Mouse (Mus musculus): ENCODE data around the gene Rnf34.

Rnf34 gene

DNA sequence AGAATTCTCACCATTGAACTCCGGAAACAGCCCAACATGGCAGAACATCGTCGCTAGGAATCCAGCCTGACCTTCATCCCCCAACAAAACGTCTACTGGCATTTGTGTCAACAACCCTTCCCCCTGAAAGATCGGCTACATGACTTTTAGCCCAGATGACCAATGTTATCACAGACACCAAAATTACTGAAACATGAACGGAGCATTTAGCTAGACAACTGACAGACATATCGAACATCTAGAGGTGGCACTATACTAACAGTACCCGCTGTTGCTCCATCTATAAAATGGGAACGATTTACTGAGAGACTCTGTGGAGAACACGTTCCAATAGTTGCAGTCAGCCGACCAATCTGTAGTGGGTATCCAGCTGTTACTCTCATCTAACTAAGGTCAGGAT is 51.3 kb downstream of the Rnf34 start:
- DNase-seq = no peak

- DNase-seq = no peak
Measured at GRCm38 (mm10) chr5:122901666-122902065, 51.8 kb downstream of the Rnf34 start.

GRCm38 (mm10) chr5:122902228-122902627 is 52.4 kb downstream of the Rnf34 start:
- no peak for DNase-seq

DNA sequence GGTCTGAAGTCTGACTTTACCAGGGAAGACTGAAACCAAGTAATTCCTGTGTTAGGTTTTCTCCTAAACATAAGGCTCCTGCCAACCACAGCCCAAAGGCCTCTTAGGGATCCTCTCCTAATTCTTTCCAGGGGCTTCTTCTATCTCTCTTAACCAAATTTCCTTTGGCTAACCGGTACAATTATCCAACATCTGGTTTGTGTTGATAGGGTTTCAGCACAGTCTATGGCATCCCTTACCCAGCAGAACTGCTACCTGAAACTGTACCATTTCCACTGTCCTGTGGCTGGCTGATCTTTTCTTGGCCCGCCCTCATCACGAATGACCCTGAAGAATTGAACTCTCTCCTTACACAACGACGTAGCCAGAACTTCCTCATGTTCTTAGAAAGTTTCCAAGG is 53.3 kb downstream of the Rnf34 start:
- no peak for DNase-seq

DNA sequence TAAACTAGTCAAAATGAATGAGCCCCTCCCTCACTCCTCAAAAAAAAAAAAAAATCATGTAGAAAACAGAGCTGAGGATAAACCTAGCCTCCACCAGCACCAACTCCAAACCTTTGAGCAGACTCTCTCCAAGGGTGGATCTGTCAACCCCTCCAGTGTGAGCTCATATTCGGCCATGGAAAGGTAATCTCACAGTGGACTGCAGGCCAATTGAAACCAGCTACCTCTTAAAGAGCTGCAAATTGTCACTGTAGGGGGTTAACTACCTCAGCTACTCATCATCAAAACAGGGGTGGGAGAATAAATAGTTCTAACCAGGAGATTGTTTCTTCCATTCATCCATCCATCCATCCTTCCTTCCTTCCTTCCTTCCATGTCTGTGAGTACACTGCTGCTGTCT is 57.3 kb downstream of the Rnf34 start:
- no peak for DNase-seq

GRCm38 (mm10) chr5:122908001-122908400 is 58.2 kb downstream of the Rnf34 start:
- DNase-seq = no peak

GRCm38 (mm10) chr5:122909481-122909880 is 59.6 kb downstream of the Rnf34 start:
- no peak for DNase-seq

GRCm38 (mm10) chr5:122912863-122913262 is 63.0 kb downstream of the Rnf34 start:
- DNase-seq = no peak

DNA sequence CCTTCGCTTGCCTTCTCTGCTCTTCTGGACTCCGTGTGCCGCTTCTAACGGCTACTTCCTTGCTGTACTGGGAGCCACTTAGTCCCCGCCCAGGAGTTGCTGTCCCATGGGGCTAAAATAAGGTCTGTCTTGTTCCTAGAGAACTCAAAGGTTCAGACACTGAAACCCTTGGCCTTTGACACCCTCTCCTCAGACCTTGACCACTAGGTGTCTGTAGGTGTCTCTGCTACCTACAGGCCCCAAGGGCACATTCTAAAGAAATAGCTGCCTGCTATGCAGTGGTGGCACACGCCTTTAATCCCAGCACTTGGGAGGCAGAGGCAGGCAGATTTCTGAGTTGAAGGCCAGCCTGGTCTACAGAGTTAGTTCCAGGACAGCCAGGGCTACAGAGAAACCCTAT is 66.3 kb downstream of the Rnf34 start:
- no peak for DNase-seq

DNA sequence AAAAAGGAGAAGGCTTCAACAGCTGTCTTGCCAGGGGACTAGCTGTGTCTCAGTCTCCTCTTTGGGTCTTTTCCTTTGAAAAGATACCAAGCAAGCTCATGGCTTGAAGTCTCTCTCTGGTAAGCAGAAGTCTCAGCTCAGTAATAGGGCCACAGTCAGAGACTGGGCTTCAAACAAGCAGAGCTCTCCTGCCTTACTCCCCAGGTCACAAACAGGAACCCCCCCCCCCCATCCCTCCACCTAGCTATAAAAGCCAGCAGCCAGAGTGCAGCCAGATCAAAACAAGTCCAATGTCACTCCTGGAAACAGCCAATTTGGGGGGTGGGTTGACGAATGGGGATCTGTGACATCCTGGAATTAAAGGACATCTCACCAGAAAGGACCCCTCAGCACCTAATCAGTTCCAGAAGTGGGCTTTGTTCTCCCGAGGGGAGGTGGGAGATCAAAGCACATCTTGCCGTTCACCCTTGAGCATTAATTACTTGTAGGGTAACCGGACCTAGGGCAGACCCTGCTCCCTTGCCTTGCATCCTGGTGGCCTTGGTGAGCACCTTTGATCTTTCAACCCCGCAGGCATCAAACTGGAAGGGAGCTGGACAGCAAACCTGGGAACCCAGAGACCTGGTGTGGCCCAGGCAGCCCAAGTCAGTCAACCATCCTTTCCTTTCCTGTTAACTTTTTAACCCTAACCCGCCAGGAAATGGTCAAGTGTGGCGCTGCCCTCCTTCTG is 68.3 kb downstream of the Rnf34 start:
- DNase-seq = no peak

DNA sequence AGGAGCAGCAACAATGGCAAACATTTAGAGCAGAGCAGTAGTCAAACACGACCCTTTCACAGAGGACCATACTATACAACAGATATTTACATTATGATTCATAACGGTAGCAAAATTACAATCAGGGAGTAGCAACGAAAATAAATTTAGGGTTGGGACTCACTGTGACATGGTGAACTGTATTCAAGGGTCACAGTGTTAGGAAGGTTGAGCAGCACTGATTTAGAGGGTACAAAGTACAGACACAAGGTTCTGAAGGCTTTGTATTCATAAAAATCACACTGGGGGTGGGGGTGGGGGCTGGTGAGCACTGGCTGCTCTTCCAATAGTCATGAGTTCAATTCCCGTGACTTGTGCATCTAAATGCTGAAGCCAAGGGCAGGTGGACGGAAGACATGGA is 70.7 kb downstream of the Rnf34 start:
- no peak for DNase-seq

Data from thymus, adult 18-20 months (tissue).